Mouse (Mus musculus): Measurements from ENCODE around the gene Slc46a1. TPM values are rescaled to one million over a fixed set of nuclear protein-coding genes. Genes with fewer than 3 reads are reported as not detected.
A peak's percentile ranks its signal among the peaks of the same experiment; 100 is the strongest.

Gene Slc46a1
- polyA plus RNA-seq, 1 experiment: 26.3 TPM

- no peak for DNase-seq (ENCODE audit: low spot score)
These were observed 10.2 kb upstream of the Slc46a1 start for GRCm38 (mm10) chr11:78455308-78455707.

DNA sequence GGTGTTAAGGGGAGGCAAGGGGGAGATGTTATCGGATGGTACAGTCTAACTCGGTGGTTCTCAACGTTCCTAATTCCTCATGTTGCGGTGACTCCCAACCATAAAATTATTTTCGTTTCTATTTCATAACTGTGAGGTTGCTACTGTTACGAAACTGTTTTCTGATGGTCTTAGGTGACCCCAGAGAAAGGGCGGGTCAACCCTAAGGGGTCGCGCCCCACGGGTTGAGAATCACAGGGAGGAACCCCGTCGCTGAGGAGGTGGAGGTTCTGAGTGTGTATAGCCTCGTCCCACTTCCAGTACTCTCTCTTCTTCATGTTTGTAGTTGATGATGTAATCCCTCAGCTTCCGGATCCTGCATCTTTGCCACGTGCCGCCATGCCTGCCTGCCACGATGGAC is 6.8 kb upstream of the Slc46a1 start:
- no peak for DNase-seq (ENCODE audit: low spot score)

DNA sequence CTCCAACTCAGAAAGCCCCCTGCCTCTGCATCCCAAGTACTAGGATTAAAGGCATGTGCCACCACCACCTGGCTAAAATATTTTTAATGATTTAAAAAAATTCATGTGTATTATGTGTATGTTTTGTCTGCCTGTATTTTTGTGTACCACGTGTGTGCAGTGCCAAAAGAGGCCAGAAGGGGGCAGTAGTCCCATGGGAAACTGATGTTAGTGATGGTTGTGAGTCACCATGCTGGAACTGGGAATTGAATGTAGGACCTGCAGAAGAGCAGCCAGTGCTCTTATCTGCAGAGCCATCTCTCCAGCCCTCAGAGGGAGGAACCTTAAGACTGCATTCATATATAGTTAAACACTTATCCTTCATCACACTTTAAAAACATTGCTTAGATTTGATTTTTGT is 3.6 kb upstream of the Slc46a1 start:
- no peak for DNase-seq (ENCODE audit: low spot score)

DNA sequence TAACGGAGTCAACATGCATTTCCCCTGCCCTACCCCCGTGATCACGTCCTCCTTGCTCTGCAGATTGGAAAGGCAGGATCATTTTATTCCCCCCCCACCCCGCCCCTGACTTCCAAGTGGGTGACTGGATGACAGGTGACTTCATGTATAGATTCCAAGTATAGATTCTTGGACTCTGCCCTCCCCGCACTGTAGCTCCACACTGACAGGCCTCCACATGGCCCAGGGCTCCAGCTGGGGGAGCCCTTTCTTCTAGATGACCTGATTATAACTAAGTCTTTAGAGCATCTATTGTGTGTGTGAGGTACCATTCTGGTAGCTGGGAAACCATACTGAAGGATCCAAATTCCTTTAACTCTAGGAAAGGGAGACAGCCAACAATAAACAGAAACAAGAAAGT is 2.8 kb upstream of the Slc46a1 start:
- no peak for DNase-seq (ENCODE audit: low spot score)

GRCm38 (mm10) chr11:78463286-78464036 is 2.0 kb upstream of the Slc46a1 start:
- no peak for DNase-seq (ENCODE audit: low spot score)

DNA sequence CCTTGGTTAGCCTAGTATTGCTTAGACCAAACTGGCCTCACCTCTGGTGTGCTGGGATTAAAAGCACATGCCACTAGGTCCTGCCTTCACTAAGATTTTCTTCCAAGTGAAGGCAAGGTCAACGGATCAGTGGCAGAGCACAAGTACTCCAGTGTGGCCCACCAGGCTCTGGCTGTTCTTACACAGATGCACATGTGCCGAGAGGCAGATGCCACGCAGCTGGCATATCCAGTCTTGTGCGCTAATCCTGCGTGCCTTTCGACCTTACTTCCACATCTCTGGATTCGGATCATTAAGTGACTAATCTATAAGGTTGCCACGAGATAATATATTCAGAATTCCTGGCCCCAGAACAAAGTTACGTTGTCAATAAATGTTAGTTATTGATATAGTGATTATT is 381 bp upstream of the Slc46a1 start:
- no peak for DNase-seq (ENCODE audit: low spot score)

DNA sequence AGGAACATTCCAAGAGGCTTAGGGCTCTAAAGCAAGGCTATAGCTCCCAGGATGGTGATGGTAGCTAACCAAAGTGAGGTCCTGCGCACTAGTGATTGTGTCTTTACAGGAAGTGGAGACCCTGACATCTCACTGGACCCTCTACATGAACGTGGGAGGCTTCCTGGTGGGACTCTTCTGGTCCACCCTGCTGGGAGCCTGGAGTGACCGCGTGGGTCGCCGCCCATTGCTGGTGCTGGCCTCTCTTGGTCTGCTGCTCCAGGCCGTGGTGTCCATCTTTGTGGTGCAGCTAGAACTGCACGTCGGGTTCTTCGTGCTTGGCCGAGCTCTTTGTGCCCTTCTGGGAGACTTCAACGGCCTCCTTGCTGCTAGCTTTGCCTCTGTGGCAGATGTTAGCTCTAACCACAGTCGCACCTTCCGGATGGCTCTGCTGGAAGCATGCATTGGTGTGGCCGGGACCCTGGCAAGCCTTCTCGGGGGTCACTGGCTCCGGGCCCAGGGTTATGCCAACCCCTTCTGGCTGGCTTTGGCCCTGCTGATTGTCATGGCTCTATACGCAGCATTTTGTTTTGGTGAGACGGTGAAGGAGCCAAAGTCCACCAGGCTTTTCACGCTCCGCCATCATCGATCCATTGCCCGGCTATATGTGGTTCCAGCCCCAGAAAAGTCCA is 880 bp downstream of the Slc46a1 start:
- no peak for DNase-seq (ENCODE audit: low spot score)

DNA sequence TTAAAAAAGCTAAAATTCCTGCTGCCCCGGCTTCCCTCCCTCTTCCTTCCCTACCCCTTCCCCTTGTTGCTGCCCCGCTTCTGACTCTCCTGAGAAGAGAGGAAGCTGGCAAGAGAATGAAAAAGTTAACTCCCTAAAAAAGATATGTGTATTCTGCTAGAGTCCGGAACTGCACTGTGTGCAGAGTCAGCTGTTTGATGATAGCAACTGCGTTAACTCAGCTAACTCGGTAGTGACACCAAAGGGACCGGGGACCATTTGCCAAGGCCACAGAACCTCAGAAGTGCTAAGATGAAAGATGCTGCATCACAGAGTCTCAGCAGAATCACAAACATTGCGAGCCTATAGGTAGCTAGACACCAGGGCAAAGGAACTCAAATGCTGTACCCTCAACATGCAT is 2.0 kb downstream of the Slc46a1 start:
- no peak for DNase-seq (ENCODE audit: low spot score)

- no peak for DNase-seq (ENCODE audit: low spot score)
These were observed 2.4 kb downstream of the Slc46a1 start for GRCm38 (mm10) chr11:78467932-78468331.

DNA sequence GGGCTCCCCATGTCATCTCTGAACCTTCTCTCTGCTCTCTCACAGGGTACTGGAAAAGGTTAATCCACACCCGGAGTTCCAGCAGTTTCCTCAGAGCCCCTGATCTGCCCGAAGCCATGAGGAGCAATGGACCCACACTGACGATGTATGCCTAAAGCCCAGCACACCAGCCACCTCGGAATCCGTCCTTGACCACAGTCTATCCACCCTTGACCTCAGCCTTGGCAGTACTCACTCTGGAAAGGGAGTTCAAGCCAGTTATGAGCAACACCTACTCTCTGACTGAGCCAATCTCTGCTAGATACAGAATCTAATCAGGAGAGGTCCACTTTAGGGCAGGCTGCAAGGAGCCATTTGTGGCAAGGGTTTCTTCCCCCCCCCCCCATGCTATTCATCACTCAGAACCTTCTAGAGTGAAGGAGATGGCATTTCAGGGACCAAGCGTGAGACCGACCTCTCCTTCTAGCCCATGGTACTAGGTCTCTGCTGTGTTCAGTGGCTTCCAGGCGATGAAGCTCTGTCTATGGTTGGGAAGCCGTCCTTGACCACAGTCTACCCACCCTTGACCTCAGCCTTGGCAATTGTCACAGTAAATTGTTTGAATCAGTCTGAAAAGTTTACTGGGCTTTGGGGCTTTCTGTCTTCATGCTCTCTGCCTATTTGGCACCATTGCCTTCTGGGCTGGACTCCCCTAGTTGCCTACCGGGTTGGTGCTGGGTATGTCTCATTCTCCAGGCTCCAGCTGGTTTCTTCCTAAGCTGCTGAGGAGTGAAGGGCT is 6.0 kb downstream of the Slc46a1 start:
- DNase-seq (ENCODE audit: low spot score): no peak

DNA sequence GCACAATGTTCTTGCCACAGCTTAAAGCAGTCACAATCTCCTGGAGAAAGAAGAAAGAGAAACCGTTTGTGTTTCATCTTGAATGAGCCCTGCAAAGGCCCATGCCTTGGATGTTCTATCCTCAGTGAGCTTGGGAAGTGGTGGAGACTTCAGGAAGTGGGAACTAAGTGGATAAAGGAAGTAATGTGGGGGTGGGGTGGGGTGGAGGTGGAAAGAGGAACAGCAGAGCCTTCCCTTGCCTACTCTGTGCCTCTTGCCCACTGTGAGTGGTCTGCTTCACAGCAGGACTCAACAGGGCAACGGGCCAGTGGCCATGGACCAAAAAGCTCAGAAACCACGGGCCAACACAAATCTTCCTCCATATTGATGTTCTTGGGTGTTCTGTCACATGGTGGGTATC is 9.8 kb downstream of the Slc46a1 start:
- no peak for DNase-seq (ENCODE audit: low spot score)

GRCm38 (mm10) chr11:78483639-78484038 is 18.1 kb downstream of the Slc46a1 start:
- no peak for DNase-seq (ENCODE audit: low spot score)

DNA sequence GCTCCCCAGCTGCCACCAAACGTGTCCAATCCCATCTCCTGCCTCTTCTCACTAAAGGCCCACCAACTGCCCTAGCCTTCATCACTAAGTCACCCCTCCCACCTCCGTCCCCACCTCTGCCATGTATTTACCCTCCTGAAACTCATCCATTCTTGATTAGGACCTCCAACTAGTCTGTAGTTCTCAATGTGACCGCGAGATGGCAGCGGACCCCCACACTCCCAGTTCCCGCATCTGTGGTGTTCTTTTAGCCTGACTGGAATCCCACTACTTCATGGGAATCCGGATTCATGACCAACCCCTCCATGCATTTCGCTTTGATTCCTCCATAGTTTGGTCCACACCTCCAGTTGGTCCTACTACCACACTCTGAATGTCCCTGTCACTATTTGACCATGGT is 22.7 kb downstream of the Slc46a1 start:
- DNase-seq (ENCODE audit: low spot score): no peak

DNA sequence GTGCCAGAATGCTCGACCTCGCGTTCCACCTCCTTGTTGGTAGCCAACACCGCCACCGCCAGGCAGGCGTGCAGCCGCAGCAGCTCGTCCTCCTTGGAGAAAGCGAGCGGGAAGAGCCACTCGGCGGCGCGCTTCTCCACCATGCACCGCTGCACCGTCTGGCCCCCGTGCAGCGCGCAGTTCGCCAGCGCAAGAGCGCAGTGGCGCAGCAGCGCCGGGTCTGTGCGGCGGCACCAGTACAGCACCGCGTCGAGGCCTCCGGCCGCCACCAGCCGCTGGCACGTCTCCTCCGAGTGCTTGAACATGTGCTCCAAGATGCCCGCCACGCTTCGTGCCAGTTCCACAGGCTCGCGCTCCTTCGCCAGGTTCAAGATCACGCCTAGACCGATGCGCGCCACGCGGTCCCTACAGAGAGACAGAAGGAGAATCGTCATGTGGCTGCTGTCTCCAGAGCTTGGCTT is 25.3 kb downstream of the Slc46a1 start:
- DNase-seq (ENCODE audit: low spot score): no peak

DNA sequence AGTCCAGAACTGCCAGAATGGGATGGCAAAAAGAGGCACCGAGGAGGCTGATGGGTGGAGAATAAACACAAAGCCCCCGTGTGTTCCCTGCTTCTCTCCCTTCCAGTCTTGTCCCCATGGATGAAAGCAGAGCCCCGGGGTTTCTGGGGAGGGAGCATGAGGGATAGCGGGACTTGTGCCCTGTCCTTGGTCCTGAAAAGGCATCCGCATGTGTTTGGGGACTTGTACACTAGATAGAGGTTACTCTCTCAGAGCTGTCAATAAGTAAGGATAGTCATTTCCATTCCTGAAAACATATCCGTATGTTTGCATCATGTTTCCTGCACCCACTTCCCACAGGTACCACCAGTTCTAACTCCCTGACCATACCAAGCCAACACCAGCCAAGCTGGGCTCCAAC is 30.4 kb downstream of the Slc46a1 start:
- no peak for DNase-seq (ENCODE audit: low spot score)

GRCm38 (mm10) chr11:78497071-78497541 is 31.6 kb downstream of the Slc46a1 start:
- DNase-seq (ENCODE audit: low spot score): no peak

DNA sequence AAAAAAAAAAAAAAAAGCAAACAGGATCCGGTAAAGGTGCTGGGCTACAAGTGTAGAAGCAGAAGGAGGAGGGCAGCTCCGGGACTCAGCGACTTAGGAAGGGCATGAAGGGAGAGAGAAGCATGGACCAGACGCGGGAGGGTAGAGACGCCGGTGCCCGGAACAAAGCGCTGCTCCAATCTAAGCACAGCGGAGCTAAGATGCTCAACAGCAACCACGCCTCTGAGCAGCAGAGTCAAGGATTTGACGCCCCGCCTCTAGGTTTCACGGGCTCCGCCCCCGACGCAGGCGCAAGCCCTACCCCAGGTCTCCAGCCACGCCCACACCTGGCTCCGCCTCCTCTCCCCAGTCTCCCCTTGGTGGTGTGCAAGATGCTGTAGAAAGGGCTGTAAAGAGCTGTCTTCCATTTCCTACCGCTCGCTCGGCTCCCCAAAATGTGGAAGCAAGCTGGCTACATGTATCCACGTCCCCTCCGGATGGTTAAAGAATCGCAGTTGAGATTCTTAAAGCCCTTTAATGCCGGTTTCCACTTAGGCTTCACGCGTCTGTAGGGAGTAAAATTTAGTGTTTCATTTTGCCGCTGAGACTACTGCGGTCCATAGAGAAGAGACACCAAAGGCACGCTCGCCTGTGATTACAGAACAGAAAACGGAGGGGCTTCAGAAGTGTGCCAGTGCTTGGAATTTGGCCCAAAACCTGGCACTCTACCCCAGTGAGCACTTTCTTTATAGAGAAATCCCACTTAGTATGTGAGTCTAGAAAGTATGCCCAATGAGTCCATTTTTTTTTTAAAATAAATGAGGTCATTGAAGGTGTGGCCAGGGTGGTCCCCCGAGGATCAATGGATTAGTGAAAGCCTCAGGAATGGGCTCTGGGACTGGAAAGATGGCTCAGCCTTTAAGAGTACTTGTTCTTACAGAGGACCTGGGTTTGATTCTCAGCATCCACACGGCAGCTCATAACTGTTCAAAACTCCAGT is 32.3 kb downstream of the Slc46a1 start, which contains the start of gene Sarm1:
Gene Sarm1, minus strand, starts transcription at position 211 of the 979 bp plus-strand sequence.
- DNase-seq (ENCODE audit: low spot score): peak; percentile 60

DNA sequence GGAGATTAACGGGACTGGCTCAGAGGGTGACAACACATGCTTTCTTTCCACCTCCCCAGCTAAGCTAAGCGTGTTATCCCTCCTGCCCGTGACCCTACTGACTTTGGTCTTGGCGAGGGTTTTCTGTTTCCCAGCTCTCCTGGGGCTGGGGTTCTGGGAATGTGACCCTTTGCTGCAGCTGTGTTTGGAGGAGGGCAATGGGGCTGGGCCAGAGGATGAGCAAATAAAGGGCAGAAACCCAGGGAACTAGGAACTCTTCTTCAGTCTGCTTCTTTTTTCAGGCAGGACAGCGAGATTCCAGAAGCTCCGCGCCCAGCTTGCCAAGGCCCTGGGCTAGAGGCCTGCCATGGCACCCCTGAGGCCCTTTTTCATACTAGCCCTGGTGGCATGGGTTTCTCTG is 33.5 kb downstream of the Slc46a1 start, which contains the start of gene Vtn:
Gene Vtn, plus strand, starts transcription at position 88 of the 400 bp plus-strand sequence.
- DNase-seq (ENCODE audit: low spot score): no peak

GRCm38 (mm10) chr11:78499543-78499942 is 34.0 kb downstream of the Slc46a1 start:
- no peak for DNase-seq (ENCODE audit: low spot score)

DNA sequence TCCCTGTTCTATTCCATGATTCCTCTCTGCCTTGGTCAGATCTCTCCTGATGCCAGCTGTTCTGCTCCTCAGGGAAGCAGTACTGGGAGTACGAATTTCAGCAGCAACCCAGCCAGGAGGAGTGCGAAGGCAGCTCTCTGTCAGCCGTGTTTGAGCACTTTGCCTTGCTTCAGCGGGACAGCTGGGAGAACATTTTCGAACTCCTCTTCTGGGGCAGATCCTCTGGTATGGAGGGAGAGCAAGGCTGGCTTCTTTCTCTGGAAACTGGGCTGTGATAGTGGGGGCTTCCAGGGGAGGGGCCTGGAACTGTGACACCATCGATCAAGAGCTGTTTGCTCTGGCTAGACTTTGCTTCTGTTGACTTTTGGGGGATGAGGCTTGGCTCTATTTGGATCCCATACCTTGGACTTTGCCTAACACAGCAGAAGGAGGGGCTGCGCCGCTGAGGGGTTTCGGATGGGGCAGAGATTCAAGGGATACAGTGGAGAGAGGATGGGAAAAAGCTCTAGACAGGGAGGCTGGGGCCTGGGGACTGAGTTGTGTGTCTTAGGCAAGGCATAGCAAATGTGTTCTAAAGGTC is 35.2 kb downstream of the Slc46a1 start:
- no peak for DNase-seq (ENCODE audit: low spot score)

- DNase-seq (ENCODE audit: low spot score): no peak
These were observed 36.0 kb downstream of the Slc46a1 start for GRCm38 (mm10) chr11:78501529-78501928.
